Mouse (Mus musculus): ENCODE measurements around the gene Rgl1.

GRCm38 (mm10) chr1:152681116-152681515 lies 85.0 kb downstream of the Rgl1 start:
- TF ChIP-seq POLR2A (IDR thresholded peaks at IDR 0.05; ENCODE audit: extremely low read depth, insufficient read depth, low read length) (no peak), CTCF (IDR thresholded peaks at IDR 0.05; ENCODE audit: low read depth, low read length) (no peak)

Data from liver, adult 2 months (tissue).